Mouse (Mus musculus): Measurements from ENCODE around the gene Calr3. TPM values are rescaled to one million over a fixed set of nuclear protein-coding genes. Genes with fewer than 3 reads are reported as not detected.
A peak's percentile ranks its signal among the peaks of the same experiment; 100 is the strongest.

The Calr3 gene
- total and polyA plus RNA-seq, 3 experiments: 2.7 to 4.0 TPM; not detected in 1

DNA sequence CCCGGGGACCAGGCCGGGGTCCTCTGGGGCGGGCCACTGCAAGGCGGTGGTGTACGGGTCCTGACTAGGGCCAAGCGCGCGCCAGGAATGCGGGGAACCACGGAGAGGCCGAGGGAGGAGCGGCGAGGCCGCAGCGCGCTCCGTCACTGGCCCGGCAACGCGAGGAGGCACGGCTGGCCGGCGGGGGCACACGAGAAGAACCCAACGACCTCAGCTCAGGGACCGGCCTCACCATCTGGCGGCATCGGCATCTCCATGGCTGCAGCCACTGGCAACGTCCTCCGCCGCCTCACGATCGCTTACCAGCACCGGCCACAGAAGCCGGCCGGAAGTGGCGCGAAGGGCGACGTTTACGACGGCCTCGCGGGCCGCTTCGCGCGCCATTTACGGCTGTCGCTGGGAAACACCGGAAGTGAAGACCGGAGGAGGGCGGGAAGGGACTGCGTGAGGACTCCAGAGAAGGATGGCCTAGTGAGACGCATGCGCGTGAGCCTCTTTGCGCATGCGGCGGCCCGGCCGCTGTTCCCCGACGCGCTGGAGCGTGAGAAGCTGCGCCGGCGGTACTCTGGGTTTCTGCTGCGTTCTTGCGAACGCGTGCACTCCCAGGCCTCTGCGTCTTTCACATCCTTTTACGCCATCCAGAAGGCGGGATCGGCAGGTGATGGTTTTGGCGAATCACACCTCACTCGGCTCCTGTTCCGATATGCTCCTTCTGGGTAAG, 31.3 kb upstream of the Calr3 start, which contains the start of gene Cherp (continued):
- TF ChIP-seq USF1 (IDR thresholded peaks at IDR 0.05; ENCODE audit: low read depth, low read length) (no peak), BHLHE40 (IDR thresholded peaks at IDR 0.05; ENCODE audit: borderline replicate concordance, low read depth, low read length) (no peak), MEF2A (IDR thresholded peaks at IDR 0.05; ENCODE audit: extremely low read depth, insufficient replicate concordance, low read depth, low read length, poor library complexity, severe bottlenecking) (no peak), SMC3 (IDR thresholded peaks at IDR 0.05; ENCODE audit: low read depth, low read length) (no peak), NRF1 (IDR thresholded peaks at IDR 0.05; ENCODE audit: insufficient read depth, low read depth, low read length, poor library complexity, severe bottlenecking) (peak; percentile 99; the same call in 1 of the 2 replicates), CTCF (IDR thresholded peaks at IDR 0.05 in 2 of 3, conservative IDR thresholded peaks at IDR 0.05 in 1 of 3; ENCODE audit: control insufficient read depth in 1 of 3, insufficient read depth in 1 of 3, low read depth in 2 of 3, low read length in 3 of 3, poor library complexity in 1 of 3, severe bottlenecking in 1 of 3) (no peak), RCOR1 (IDR thresholded peaks at IDR 0.05; ENCODE audit: low read depth, low read length) (no peak), JUND (IDR thresholded peaks at IDR 0.05; ENCODE audit: low read depth, low read length) (no peak), MXI1 (IDR thresholded peaks at IDR 0.05; ENCODE audit: low read depth, low read length) (peak; percentile 83), ZC3H11A (IDR thresholded peaks at IDR 0.05; ENCODE audit: low read depth, low read length) (no peak), ETS1 (IDR thresholded peaks at IDR 0.05; ENCODE audit: low read depth, low read length) (peak; percentile 18; the same call in 1 of the 2 replicates), RAD21 (IDR thresholded peaks at IDR 0.05; ENCODE audit: low read depth, low read length) (no peak), POLR2AphosphoS5 (IDR thresholded peaks at IDR 0.05; ENCODE audit: borderline replicate concordance, low read depth, low read length) (no peak), MYC (IDR thresholded peaks at IDR 0.05; ENCODE audit: low read depth, low read length) (peak; percentile 97), HCFC1 (IDR thresholded peaks at IDR 0.05; ENCODE audit: low read depth, low read length) (peak; percentile 95), SIN3A (IDR thresholded peaks at IDR 0.05; ENCODE audit: low read length) (peak; percentile 89)

DNA sequence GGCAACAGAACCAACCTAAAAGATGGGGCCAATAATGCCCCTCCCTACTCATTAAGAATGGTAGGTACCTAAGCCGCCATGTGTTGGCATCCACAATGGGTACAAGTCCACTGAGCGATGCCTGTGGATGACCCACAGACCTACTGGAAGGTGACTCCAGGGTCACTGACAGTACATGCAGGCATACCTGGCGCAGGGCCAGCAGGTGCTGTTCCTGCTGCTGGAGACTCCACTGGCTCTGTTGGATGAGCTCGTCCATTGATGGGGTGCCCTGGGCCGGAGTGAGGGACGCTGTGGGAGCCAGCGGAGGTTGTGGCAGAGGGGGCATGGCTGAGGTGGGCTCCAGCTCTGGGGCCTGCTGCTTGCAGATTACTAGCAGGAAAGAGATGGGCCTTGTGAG, 27.0 kb upstream of the Calr3 start:
- H3K36me3 ChIP-seq (ENCODE audit: control insufficient read depth in 1 of 2, insufficient read depth in 2 of 2, low read length in 2 of 2): peaks cover 11 to 14% of the 10 kb centered on the region in 2 experiments
- no peak for TF ChIP-seq ZKSCAN1 (IDR thresholded peaks at IDR 0.05; ENCODE audit: low read depth, low read length)
- H3K4me3 ChIP-seq (ENCODE audit: control insufficient read depth in 1 of 2, insufficient read depth in 1 of 2, low read depth in 2 of 2, low read length in 2 of 2): no peak overlapping the region
- no peaks in the 10 kb centered on the region for H3K9me3 ChIP-seq (replicated peaks; ENCODE audit: insufficient read depth, low read length)
- no peak overlapping the region for H3K27ac ChIP-seq (ENCODE audit: control insufficient read depth, low read depth, low read length)
- no peaks in the 10 kb centered on the region for H3K27me3 ChIP-seq (ENCODE audit: control insufficient read depth in 1 of 2, insufficient read depth in 2 of 2, low read length in 2 of 2)
- peaks cover 0 to 7% of the 10 kb centered on the region in 2 experiments; a peak in 2 of 4 replicates for H3K4me1 ChIP-seq (ENCODE audit: control insufficient read depth in 1 of 2, insufficient read depth in 2 of 2, low read length in 2 of 2)
- peaks cover 32% of the 10 kb centered on the region for H3K79me2 ChIP-seq (ENCODE audit: control insufficient read depth, insufficient read depth, low read length, poor library complexity)
- DNase-seq (ENCODE audit: low read depth, low spot score): no peak
- no peak overlapping the region for H3K9ac ChIP-seq (ENCODE audit: control insufficient read depth, low read depth, low read length, poor library complexity, severe bottlenecking)
